Mouse (Mus musculus): ENCODE results near the gene Grap2.

Gene Grap2

DNA sequence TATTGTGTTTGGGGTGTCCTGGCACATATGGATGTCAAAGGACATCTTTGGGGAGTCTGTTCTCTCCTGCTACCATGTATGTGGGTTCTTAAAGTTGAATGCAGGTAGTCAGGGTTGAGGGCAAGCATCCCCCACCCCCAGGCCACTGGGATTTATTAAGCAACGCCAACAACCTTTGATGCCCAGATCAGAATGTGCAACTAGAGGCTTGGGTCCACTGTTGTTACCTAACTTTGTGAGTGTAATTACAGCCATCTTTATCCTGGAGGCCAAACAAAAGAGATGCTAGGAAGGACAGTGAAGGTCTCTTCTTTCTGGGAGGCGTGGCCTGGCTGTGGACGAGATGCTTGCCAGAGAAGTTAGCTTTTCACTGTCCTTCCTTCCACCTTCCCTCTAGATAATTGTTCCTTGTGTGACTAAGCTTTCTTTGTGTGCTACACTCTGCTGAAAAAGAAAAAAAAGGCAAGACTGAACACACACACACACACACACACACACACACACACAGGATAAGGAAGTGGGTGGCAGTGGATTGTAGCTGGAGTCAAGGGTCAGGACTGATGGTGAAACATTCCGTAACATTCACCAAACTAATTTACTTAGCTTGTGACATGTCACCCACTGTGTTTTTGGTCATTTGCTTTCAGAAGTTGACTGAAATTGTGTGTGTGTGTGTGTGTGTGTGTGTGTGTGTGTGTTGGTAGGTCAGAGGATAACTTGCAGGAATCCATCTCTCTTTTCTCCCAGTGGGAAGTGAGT is 101.1 kb downstream of the Grap2 start:
- in situ Hi-C loops (cut with MboI, MseI): no loop called here

DNA sequence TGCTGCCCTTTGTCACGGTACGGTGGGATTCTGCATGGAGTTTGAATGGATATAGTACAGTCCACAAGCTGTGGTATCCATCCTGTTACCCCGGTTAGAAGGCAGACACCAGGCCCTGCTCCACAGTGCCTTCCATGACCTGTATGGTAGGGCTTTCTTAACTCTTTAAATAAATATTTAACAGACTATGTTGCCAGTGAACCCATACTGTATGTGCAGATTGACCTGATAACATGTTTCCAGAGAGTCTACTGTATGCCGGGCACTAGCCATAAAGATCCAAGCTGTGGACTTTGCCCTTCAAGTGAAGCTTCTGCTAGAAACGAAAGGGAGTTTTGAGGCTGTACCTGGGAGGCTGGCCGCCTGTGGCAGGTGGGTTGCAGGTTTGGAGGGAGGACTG is 102.3 kb downstream of the Grap2 start:
- in situ Hi-C loops (cut with MboI, MseI): no loop called here

DNA sequence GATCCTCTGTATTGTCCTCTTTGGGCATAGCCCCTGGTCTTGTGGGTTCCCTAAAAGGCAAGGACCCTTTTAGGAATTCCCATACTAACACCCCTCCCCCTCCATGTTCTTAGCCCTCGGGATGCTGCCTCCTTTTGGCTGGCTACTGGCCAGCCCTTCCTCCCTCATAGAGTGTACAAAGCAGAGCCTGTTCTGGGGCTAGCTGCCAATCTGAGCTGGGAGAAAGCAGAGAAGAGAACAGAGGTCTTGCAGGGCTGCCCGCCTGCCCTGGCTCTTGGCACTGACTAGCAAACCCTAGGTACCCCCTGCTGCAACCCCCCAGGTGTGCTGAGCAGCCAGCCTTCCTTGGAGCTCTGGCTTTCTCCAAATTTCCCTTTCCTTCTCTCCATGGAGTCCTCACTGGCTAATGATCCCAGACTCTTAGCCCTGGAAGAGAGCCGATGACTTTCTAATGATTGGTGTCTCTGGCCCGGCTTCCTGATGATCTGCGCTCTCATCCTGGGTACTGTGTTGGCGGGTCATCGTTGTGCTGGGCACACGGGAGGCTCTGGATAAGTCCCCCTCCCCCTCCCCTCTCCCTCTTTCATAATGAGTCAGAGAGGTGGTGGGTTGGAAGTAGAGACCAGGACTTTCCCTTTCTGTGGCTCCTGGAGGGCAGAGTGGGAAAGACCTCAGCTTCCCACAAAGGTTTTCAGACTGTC is 107.3 kb downstream of the Grap2 start:
- in situ Hi-C loops (cut with MboI, MseI): loop anchor here in 1 of 2 experiments (5.0 to 10.0 kb wide), 2 partner anchors 125 to 397 kb away; no protein-coding TSS in a partner anchor

DNA sequence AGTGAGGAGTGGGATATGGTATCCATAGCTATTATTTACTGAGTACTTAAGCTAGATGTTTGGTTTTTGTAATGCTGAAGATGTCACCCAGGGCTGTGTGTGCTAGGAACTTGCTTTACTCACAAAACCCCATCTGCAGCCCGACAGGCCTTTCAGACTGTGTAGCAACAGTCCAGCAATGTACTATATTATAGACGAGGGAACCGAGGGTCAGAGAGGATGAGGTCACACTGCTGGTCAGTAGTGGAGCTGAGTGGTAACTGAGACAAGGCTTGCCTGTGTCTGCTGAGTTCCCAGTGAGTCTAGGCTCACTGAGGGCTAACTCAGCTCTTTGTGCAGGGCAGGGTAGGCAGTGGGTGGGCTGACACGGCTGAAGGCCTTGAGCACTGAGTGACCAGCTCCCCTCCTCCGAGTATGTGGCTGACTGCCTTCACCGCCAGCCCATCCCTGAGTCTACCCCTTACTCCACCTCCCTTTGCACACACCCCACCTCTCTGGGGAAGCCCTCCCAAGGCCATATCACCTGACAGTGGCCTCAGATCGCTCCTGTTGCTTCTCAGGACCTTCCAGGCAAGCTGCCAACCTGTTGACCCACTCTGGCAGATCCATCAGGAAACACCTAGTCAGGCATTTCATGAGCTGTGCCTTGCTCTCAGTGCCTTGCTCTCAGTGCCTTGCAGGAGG is 108.1 kb downstream of the Grap2 start:
- in situ Hi-C loops (cut with MboI, MseI): loop anchor here in 1 of 2 experiments (5.0 to 10.0 kb wide), 2 partner anchors 126 to 398 kb away; no protein-coding TSS in a partner anchor

DNA sequence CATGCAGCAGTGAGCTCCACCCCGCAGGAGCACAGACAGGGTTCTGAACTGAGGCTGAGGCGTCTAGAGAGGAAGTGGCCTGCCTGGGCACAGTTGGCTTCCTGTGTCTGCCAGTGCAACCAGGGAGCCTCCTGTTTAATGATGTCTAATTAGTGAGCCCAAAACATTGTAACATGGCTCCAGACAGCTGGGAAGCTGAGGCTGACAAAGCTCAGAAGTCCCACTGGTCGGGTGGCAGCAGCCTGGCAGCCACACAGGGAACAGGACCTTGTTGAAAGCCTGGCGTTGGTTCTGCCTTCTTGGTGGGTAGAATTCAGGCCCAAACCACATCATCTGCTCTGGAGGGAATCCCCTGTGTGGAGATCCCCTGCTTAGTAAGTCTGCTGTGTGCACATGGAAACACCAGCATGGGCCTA is 109.1 kb downstream of the Grap2 start:
- in situ Hi-C loops (cut with MboI, MseI): loop anchor here in 1 of 2 experiments (5.0 to 10.0 kb wide), 2 partner anchors 127 to 399 kb away; no protein-coding TSS in a partner anchor

DNA sequence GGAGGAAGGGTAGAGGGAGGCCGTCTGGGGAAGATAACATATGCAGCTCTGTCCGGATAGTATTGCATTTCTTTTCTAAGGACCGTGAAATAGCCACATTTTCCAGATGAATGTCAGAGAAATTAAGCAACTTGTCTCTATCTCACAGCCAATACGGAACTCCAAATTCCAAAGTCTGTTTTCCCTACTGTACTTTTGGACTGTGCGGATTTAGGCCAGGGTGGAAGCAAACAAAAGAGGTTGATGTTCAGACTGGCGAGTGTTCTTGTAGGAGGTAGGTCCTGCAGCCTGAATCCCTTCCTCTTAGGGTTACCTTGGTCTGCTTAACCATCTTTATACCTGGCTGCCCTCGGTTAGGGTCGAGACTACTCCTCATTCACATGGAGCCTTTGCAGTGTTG is 109.9 kb downstream of the Grap2 start:
- in situ Hi-C loops (cut with MboI, MseI): loop anchor here in 1 of 2 experiments (5.0 to 10.0 kb wide), 2 partner anchors 128 to 400 kb away; no protein-coding TSS in a partner anchor

DNA sequence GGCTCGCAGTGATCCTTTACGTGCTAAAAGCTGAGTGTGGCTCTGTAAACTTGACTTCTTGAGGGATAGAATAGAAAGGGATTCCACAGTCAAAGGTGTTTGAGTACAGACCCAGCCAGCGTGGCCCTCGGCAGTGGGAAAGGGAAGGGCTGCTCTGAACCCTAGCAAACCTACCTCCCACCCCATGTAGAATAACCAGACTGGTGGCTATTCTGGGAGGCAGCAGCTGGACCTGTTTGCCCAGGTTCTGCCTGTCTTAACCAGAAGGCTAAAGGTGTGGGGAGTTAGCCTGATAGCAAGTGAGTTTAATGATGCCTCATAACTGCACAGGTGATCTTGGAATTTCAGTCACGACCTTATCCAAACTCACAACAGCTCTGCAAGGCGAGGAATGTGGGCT is 110.8 kb downstream of the Grap2 start:
- in situ Hi-C loops (cut with MboI, MseI): loop anchor here in 1 of 2 experiments (5.0 to 10.0 kb wide), 2 partner anchors 128 to 401 kb away; no protein-coding TSS in a partner anchor

DNA sequence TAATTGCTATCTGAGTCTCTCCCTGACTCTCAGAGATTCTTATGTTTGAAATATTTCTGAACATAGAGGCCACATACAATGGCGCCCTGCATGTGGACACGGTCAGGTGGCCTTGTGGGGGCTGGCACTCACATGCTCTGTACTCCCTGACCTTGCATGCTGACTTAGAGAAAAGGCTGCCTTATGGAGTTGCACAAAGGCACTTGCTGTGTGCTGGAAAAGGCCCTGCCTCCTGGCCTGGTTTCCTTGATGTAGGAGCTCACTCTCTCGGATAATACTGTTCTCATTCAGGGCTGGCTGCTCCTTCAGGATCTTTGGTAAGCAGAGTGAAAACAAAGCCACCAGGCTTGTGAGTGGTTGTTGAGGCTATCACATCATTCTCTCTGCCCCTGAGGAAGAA is 111.6 kb downstream of the Grap2 start:
- in situ Hi-C loops (cut with MboI, MseI): loop anchor here in 1 of 2 experiments (5.0 to 10.0 kb wide), 2 partner anchors 129 to 402 kb away; no protein-coding TSS in a partner anchor

DNA sequence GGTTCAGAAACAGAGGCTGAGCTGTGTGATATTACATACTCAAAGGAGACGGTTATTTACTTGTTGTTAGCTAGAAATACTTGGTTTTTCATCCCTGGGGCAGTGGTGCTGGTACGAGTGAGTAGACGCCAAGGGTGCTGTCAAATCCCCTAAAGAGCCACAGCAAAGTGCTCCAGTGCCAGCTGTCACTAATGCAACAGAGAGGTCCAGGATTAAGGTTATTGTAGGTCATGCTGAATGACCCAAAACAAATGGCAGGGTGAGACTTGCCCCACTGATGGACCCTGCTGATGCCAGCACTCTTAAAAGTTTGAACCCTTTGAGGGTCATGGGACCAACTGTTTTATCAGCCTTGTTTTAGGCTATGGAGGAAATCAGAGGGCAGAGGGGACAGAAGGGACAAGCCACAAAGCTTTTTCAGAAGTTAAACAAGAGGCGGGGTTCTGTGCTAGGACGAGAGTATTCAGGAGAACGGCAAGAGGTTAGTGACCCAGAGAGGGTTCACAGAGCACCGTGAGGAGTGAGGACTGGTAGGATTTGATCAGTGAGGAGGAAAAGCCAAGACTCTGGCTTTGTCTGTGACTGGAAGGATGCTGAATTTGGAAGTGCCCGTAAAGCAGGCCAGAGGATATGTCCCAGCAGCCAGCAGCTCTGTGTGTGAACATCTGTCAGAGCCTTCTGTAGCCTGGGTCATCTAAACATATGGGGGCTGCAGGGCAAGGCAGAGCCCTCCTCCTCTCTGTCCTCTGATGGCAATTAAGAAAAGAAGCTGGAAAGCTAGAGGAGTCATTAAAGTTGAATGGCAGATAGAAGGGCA is 112.6 kb downstream of the Grap2 start:
- in situ Hi-C loops (cut with MboI, MseI): loop anchor here (5.0 to 10.0 kb wide), 3 partner anchors 130 to 403 kb away; no protein-coding TSS in a partner anchor

DNA sequence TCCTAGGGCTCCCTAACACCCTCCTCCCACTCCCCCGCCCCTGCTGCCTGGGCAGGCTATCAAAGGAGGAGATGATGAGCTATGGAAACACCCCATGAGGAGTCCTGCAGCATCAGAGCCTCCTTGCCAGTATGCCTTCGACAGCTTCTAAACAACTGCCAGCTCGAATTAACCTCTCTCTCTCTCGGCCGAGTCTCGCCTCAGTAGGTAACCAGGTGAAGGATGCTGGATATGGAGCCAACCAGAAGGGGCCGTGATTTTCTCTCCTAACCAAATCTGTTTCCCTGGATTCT is 113.2 kb downstream of the Grap2 start:
- in situ Hi-C loops (cut with MboI, MseI): loop anchor here (5.0 to 10.0 kb wide), 2 partner anchors 131 to 348 kb away; no protein-coding TSS in a partner anchor

DNA sequence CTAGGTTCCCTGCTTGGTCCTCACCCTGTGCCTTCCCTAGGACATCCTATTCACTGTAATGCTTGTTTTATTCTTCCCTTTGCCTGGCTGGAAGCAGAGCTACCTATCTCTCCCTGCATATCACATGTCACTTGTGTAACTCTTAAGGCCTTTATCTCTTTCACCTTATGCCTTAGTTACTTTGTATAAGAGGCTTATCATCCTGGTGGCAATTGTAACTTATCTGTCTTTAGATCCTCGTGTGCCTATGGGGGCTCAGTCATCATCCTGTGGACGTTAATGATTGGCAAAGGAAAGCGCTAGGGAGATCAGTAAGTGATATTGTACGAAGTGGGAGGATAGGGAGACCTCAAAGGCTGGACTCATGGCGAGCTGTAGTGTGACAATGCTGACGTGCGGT is 116.1 kb downstream of the Grap2 start:
- in situ Hi-C loops (cut with MboI, MseI): loop anchor here (5.0 to 10.0 kb wide), 2 partner anchors 134 to 351 kb away; no protein-coding TSS in a partner anchor

DNA sequence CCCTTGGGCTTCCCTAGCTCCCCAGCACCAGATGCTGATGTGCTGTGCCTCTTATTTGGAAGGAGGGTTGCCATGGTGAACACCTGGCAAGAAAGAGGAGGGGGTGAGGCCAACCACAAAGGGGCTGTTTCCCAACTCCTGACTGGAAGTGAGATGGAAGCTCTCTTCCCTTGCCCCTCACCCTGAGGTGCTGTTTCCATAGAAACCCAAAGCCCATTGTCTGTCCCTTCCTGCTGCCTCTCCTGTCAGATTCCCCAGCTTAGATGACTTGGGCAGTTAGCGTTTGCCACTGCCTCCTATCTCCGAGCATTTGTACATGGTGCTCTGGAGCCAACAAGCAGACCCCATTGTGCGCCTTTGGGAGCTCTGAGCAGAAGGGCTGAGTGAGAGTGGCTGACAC is 121.1 kb downstream of the Grap2 start:
- in situ Hi-C loops (cut with MboI, MseI): no loop called here

DNA sequence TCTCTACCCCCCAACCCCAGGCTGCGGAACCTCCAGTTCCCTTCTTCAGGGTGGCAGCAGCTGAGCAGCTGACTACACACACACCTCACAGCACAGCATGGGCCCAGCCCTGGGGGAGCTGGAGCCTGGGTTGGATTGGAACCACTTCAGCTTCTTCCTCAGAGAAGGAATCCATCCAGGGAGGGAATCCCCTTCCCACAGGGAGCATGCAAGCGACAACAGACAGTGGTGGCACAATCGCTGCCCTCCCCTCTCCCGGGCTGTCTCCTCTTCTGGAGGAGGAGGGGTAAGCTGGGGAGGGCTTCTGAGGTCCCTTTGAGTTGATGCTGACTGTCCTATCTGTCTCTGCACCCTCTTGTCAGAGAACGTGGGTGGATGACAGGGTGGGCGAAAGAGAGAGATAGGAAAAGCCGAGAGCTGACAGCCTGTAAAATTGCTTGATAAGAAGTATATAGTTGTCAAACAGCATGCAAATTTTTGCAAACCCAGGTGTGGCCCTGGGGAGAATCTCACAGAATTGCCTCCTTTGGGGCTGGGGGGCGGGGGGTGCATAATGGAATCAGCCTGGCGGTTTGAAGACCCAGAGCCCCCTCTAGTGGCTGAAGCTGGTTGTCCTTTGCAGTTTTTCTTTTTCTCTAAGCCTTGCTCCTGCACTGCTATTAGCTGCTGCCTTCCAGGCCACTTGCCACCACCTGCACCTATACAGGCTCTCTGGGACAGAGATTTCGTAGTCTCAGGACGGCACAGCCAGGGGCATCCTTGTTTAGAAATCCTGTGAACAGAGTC is 121.9 kb downstream of the Grap2 start:
- in situ Hi-C loops (cut with MboI, MseI): no loop called here

DNA sequence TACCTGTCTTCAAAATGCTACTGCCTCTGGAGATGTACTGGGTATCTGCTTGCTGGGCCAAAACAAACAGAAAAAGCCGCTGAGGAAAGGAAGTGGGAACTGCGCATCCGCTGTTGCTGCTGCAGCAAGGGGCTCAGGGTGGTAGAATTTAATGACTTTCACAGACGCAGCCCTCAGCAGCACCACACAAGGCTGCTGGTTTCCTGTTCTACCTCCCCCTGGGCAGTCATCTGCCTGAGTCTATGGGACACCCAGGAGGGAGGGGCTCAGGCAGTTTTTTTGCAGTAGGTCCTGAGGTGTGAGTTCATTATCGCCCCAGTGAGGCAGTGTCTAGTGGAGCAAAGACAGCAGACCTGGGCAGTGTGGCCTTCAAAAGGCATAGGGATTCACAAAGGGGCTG is 125.2 kb downstream of the Grap2 start:
- in situ Hi-C loops (cut with MboI, MseI): loop anchor here (5.0 kb wide), 3 partner anchors 50 to 415 kb away; no protein-coding TSS in a partner anchor

DNA sequence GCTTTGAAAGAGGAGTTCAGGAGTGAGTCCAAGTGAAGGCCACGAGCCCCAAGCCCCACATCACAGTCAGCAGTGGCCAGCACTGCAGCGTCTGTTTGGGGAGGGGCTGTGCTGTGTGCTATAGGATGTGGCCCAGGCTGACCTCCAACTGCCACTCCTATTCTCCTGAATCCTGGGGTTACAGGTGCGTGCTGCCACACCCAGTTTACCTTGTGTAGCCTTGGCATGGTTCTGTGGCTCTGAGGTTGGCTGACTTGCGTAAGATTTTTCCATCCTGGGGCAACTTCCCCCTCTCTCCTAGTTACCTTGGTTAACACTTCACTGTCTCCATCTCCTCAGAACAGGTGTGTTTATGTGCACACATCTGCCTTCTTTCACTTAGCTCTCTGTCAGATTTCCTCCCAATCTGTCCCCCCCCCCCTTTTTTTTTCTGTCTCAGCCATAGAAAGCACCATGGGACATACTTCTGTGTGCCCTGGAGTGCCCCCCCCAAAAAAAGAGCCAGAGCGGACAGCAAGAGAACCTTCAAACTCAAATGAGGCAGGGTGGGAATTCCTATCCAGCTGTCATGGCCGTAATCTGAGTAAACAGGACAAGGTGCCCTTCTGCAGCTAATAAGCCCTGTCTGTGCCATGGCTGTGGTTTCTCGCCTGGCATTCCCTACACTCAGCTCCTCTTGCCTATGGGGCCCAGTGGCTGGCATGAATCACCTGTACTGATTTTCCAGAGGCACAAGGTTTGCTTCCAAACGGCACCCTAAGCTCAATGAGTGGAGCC is 129.3 kb downstream of the Grap2 start:
- in situ Hi-C loops (cut with MboI, MseI): no loop called here

Data from T-helper 17 cell (primary cell).